28 mouse cellular contexts compared by ENCODE assay signal in genomic region chr19:50486345-50486744, GRCm38 (mm10).
"Had no signal": no experiment of that assay in that cellular context is flagged by ENCODE, and none has a peak within 500 bp of the region (broad histone marks: within the 10 kb centered on the region; RNA-seq: fewer than 3 reads in every experiment).

No protein-coding gene starts in this region.

- H3K36me3 ChIP-seq: embryonic facial prominence, embryonic 10.5 days; embryonic facial prominence, embryonic 12.5 days; embryonic facial prominence, embryonic 13.5 days; embryonic facial prominence, embryonic 15.5 days; forebrain, embryonic 10.5 days; forebrain, embryonic 12.5 days; forebrain, embryonic 15.5 days had no signal

- H3K9ac ChIP-seq: embryonic facial prominence, embryonic 12.5 days; embryonic facial prominence, embryonic 13.5 days; embryonic facial prominence, embryonic 15.5 days; forebrain, embryonic 12.5 days; forebrain, embryonic 13.5 days; forebrain, embryonic 15.5 days; forebrain, postnatal 0 days had no signal

- H3K4me3 ChIP-seq: embryonic facial prominence, embryonic 10.5 days; embryonic facial prominence, embryonic 12.5 days; embryonic facial prominence, embryonic 13.5 days; embryonic facial prominence, embryonic 15.5 days; erythroblast, embryonic 14.5 days; forebrain, embryonic 10.5 days; forebrain, embryonic 12.5 days; forebrain, embryonic 13.5 days; forebrain, embryonic 15.5 days; gastrocnemius, adult 2 months; heart, adult 2 months had no signal

- H3K9me3 ChIP-seq: embryonic facial prominence, embryonic 10.5 days; embryonic facial prominence, embryonic 12.5 days; embryonic facial prominence, embryonic 13.5 days; embryonic facial prominence, embryonic 15.5 days; forebrain, embryonic 10.5 days; forebrain, embryonic 12.5 days; forebrain, embryonic 13.5 days; forebrain, embryonic 15.5 days had no signal

- H3K27ac ChIP-seq: embryonic facial prominence, embryonic 10.5 days; embryonic facial prominence, embryonic 12.5 days; embryonic facial prominence, embryonic 13.5 days; embryonic facial prominence, embryonic 15.5 days; forebrain, embryonic 10.5 days; forebrain, embryonic 12.5 days; forebrain, embryonic 13.5 days; forebrain, embryonic 15.5 days; gastrocnemius, adult 2 months; heart, adult 2 months had no signal

- ATAC-seq: forebrain, embryonic 13.5 days; forebrain, embryonic 14.5 days; forebrain, embryonic 15.5 days; forebrain, embryonic 16.5 days; forebrain, postnatal 0 days had no signal

- H3K4me2 ChIP-seq: embryonic facial prominence, embryonic 12.5 days; embryonic facial prominence, embryonic 13.5 days; embryonic facial prominence, embryonic 15.5 days; forebrain, embryonic 12.5 days; forebrain, embryonic 13.5 days; forebrain, embryonic 15.5 days had no signal

- DNase-seq: cerebellum, adult 8-10 months; cerebellum, adult 9-10 months; cerebellum, adult 9-11 months; cerebellum, postnatal 10 days; cerebellum, postnatal 14 days; cerebellum, postnatal 25 days; cerebellum, postnatal 36 days; embryo, embryonic 11 days; forebrain, postnatal 0 days; gastrocnemius, adult 2 months; gastrocnemius, postnatal 10 days; gastrocnemius, postnatal 14 days; gastrocnemius, postnatal 25 days; gastrocnemius, postnatal 36 days; heart, adult 11 months; heart, adult 18-20 months; heart, adult 2 months had no signal

- H3K27me3 ChIP-seq: embryonic facial prominence, embryonic 12.5 days; embryonic facial prominence, embryonic 13.5 days; embryonic facial prominence, embryonic 15.5 days; forebrain, embryonic 12.5 days; forebrain, embryonic 13.5 days; forebrain, embryonic 15.5 days had no signal

- H3K4me1 ChIP-seq: embryonic facial prominence, embryonic 12.5 days; embryonic facial prominence, embryonic 15.5 days had no signal
